Mouse (Mus musculus) embryonic facial prominence, embryonic 10.5 days (tissue): ENCODE results near the gene Sag. TPM values are rescaled to one million over a fixed set of nuclear protein-coding genes. Genes with fewer than 3 reads are reported as not detected.

Experiments used
- DNase-seq: peaks from one replicate; pipeline ENCODE4 v3.0.0-alpha.2; 2017; ENCODE audit warnings: low spot score
- H3K27ac ChIP-seq: fragments of 300-500 bp; sonication (generic); replicated peaks from 2 replicates; pipeline ENCODE4 v1.5.1; 2016; ENCODE audit warnings: mild to moderate bottlenecking
- H3K27me3 ChIP-seq: fragments of 300-500 bp; sonication (generic); replicated peaks from 2 replicates; pipeline ENCODE4 v1.6.1; 2016; ENCODE audit warnings: low read depth, mild to moderate bottlenecking; ENCODE audit not compliant: poor library complexity, severe bottlenecking
- H3K36me3 ChIP-seq: fragments of 300-500 bp; sonication (generic); replicated peaks from 2 replicates; pipeline ENCODE4 v1.6.1; 2016; ENCODE audit warnings: mild to moderate bottlenecking, moderate library complexity
- H3K4me1 ChIP-seq: fragments of 300-500 bp; sonication (generic); 2 replicates; pipeline ENCODE4 v1.6.1; 2016
- H3K4me3 ChIP-seq: fragments of 300-500 bp; sonication (generic); 2 replicates; pipeline ENCODE4 v1.5.1; 2016; ENCODE audit warnings: mild to moderate bottlenecking, moderate library complexity
- H3K9me3 ChIP-seq: fragments of 300-500 bp; sonication (generic); 2 replicates; pipeline ENCODE4 v1.6.1; 2016; ENCODE audit warnings: mild to moderate bottlenecking
- WGBS: fragments of 180-500 bp; shearing (Covaris S2); methylation state at CpG from one replicate; pipeline ENCODE4 v1.1.7; 2016; 5-methylcytosine and 5-hydroxymethylcytosine counted together
- polyA plus RNA-seq: library from polyadenylated mRNA; unstranded; fragments of >200 nt; fragmentation: Nextera tagmentation; extraction: Ambion mirVana; gene quantifications from 2 replicates; pipeline ENCODE4 v1.2.1, GENCODE M21; 2016

Gene Sag
- polyA plus RNA-seq, 1 experiment from 2014 or later, result 5.6 TPM

DNA sequence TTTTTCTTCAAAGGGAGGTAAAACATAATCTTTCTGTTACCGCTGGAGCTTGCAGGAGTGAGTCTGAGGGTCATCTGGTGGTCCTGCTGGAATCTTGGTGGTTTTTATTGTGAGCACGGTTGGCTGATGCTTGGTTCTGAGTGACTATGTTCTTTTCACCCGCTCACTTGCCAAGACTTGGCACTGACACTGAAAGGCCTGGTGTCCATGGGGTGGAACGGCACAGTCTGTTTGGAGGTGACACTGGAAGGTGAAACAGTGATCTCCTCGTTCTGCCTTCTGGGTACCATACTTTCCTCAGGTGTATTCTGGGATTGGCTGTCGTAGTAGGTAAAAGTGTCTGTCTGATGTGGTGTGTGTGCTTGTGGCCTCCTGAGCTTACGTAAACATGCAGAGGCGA lies 13.8 kb upstream of the Sag start:
- Histone ChIP-seq H3K4me3 (no peak overlapping the region), H3K27ac (no peak overlapping the region), H3K36me3 (peaks cover 92% of the 10 kb centered on the region), H3K27me3 (no peaks in the 10 kb centered on the region), H3K9me3 (no peaks in the 10 kb centered on the region), H3K4me1 (no peaks in the 10 kb centered on the region)
- WGBS, result 94% methylated on average over 8 of the region's 8 CpGs
- no peak for DNase-seq

DNA sequence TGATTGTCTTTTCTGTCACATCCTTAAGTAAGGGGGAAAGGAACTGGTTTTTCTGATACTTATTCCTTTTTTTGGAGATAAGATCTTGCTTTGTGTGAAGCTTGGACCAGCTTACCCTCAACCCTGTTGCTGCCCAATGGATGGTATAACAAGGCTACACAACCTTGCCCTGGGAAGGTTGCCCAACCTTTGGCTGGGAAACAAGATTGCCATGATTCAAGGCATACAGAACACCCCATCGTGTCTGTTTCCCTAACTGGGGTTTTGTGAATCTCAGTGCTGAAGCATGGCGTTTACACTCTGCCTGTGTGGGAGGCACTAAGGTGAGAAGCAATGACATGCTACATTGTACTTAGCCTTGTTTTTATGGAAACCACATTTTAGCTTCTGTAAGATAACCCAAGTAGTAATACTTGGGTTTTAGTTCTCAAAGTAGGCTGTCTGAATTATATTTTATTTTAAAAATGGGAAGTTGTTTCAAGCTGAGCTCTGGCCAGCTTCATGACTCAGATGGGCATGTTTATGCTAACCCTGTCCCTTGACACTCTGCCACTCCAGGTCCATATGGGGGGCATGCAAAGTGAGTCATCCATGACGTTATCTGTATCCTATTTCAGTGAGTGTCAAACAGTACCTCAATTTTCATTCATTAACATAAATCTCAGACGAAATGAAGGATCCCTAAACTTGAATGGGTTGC lies 10.9 kb upstream of the Sag start:
- H3K36me3 ChIP-seq, result peaks cover 75% of the 10 kb centered on the region
- no peak for DNase-seq

DNA sequence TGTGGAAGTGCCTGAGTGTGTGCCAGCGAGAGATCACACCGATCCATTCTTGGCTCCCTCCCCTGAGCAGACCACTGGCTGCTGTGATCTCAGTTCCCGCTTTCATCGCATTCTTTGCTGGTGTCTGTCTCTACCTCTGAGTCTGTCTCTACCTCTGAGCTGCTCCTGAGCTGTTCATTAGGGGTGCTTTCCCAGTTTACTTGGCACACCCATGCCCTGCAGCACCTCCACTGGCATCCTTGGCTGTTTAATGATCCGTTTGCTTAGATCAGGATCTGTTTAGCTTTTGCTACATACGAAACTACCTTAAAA lies 10.4 kb upstream of the Sag start:
- no peaks in the 10 kb centered on the region for H3K4me1 ChIP-seq
- peaks cover 70% of the 10 kb centered on the region for H3K36me3 ChIP-seq
- no peak for DNase-seq
- H3K4me3 ChIP-seq, result no peak overlapping the region
- H3K9me3 ChIP-seq, result no peaks in the 10 kb centered on the region
- WGBS, result 94% methylated on average over 6 of the region's 6 CpGs
- no peak overlapping the region for H3K27ac ChIP-seq
- no peaks in the 10 kb centered on the region for H3K27me3 ChIP-seq

More for the DNA sequence above, 10.9 kb upstream of the Sag start:
- Histone ChIP-seq H3K4me1 (no peaks in the 10 kb centered on the region), H3K27me3 (no peaks in the 10 kb centered on the region), H3K27ac (no peak overlapping the region), H3K9me3 (no peaks in the 10 kb centered on the region), H3K4me3 (no peak overlapping the region)
- WGBS, result 88% methylated on average over 4 of the region's 4 CpGs

DNA sequence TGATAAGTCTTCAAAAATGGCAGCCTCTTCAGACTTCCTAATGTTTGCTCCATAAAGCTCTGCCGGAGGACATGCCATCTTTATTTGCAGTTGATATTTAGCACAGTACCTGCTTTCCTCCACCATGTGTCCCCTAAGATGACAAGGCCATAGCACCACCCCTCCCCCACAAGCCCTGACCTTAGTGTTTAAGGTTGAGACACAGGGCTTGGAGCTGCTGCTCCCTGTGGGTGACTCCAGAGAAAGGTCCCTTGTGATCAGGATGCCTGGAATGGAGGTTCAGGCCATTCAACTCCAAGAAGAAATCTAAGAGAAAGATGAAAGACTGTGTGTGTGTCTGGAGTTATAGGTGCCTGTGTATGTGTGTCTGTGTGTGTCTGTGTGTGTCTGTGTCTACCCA lies 5.8 kb upstream of the Sag start:
- WGBS, result 90% methylated on average over 1 of the region's 1 CpGs

DNA sequence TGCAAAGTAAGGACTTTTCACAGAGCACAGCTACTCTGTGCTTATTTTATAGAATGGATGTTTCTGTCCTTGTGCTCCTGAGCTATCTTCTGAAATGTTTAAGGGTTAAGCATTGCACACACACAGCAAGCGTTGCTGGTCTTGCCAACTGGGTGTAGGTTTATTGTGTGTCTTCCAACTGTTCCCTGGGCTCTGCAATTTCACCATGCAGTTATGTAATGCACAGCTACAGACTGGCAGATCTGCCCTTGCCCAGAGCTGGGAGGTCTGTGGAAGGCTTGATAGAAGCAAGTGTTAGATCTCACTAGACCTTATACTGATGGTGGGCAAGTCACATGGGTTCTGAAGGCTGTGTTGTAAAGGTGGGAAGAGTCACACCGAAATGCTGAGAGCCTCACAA lies 5.2 kb upstream of the Sag start:
- peaks cover 3% of the 10 kb centered on the region; the same call in 1 of the 2 replicates for H3K4me1 ChIP-seq
- no peak overlapping the region for H3K27ac ChIP-seq
- no peak overlapping the region for H3K4me3 ChIP-seq
- no peaks in the 10 kb centered on the region for H3K27me3 ChIP-seq
- DNase-seq, result no peak
- H3K36me3 ChIP-seq, result peaks cover 26% of the 10 kb centered on the region
- H3K9me3 ChIP-seq, result no peaks in the 10 kb centered on the region
- 88% methylated on average over 2 of the region's 2 CpGs for WGBS

More for the DNA sequence above, 5.8 kb upstream of the Sag start:
- Histone ChIP-seq H3K9me3 (no peaks in the 10 kb centered on the region), H3K27me3 (no peaks in the 10 kb centered on the region), H3K4me3 (no peak overlapping the region), H3K4me1 (no peaks in the 10 kb centered on the region), H3K27ac (no peak overlapping the region), H3K36me3 (peaks cover 32% of the 10 kb centered on the region)
- no peak for DNase-seq

DNA sequence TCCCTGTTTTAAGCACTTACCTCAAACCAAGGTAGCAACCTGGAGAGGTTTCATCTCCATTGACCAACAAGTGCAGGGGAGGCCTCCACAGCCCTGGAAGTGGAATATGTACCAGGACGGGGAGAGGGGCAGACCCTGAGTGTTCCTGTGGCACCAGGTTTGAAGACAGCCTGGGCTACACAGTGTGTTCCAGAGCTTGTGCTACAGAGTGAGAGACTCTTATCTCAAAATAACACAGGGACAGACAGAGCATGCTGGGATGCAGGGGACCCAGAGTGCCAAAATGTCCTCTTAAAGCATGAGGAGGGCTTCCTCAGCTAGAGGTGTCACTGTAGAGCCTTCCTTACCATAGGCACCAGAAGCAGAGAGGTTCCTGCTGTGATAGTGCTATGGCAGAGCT lies 4.3 kb downstream of the Sag start:
- WGBS, result 86% methylated on average over 1 of the region's 1 CpGs
- Histone ChIP-seq H3K9me3 (no peaks in the 10 kb centered on the region), H3K36me3 (no peaks in the 10 kb centered on the region), H3K27ac (no peak overlapping the region), H3K4me1 (peaks cover 8% of the 10 kb centered on the region), H3K4me3 (no peak overlapping the region), H3K27me3 (no peaks in the 10 kb centered on the region)
- no peak for DNase-seq

DNA sequence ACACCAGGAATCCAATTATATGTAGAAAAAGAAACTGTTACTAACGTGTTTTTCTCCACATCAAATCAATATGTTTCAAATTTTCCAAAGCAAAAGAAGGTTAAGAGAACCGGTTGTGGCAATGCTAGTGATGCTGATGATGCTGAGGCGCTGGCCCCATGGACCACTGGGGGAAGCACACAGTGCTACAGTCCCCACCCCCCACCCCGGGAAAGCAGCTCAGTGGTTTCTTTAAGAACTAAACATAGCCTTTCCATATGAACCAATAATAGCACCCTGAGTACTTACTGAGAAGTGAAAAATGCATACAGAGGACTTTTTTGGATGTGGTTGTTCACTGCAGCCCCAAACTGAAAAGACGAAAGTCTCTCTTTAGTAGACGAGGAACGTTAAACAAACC lies 7.9 kb downstream of the Sag start:
- no peak overlapping the region for H3K4me3 ChIP-seq
- no peaks in the 10 kb centered on the region for H3K4me1 ChIP-seq
- H3K9me3 ChIP-seq, result no peaks in the 10 kb centered on the region
- H3K27me3 ChIP-seq, result no peaks in the 10 kb centered on the region
- H3K36me3 ChIP-seq, result no peaks in the 10 kb centered on the region
- no peak for DNase-seq
- no peak overlapping the region for H3K27ac ChIP-seq
- WGBS, result 89% methylated on average over 7 of the region's 7 CpGs

DNA sequence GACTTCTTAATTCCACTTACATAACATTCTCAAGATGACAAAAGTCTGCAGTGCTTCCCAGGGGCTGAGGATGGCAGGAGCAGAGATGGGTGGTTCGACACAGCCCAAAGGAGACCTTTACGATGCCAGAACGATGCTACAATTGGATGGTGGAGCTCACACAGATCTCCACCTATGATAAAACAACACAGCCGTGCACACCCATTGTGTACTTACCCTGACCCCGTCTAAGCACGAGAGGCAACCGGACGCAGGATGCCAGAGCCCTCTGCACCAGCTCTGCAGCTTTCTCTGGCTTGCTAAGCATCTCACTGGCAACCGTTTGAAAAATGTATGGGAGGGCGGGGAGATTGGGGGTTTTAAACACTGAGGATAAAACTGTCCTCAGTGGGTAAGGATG lies 8.6 kb downstream of the Sag start:
- Histone ChIP-seq H3K27ac (no peak overlapping the region), H3K4me1 (no peaks in the 10 kb centered on the region), H3K27me3 (no peaks in the 10 kb centered on the region), H3K36me3 (no peaks in the 10 kb centered on the region), H3K4me3 (no peak overlapping the region), H3K9me3 (no peaks in the 10 kb centered on the region)
- DNase-seq, result no peak
- 87% methylated on average over 10 of the region's 10 CpGs for WGBS

DNA sequence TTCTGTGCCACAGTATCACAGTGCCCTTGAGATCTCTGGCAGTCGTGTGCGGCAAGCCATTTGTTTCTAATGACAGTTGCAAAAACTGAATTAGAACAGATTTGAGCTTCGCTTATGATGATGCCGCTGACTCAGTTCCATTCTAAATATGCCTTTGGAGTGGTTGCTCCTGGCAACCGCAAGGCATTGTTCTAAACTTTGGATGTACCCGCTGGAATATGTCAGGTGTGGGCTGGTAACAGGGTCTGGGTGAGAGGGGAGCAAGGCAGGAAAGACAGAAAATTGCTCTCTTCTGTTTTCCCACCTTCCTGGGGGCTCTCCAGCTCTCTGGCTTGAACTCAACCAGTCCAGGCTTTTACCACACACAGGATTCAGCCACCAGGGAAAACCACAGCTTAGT lies 9.7 kb downstream of the Sag start:
- Histone ChIP-seq H3K9me3 (no peaks in the 10 kb centered on the region), H3K27me3 (no peaks in the 10 kb centered on the region), H3K27ac (no peak overlapping the region), H3K4me3 (no peak overlapping the region), H3K4me1 (no peaks in the 10 kb centered on the region), H3K36me3 (no peaks in the 10 kb centered on the region)
- 88% methylated on average over 6 of the region's 6 CpGs for WGBS
- no peak for DNase-seq

DNA sequence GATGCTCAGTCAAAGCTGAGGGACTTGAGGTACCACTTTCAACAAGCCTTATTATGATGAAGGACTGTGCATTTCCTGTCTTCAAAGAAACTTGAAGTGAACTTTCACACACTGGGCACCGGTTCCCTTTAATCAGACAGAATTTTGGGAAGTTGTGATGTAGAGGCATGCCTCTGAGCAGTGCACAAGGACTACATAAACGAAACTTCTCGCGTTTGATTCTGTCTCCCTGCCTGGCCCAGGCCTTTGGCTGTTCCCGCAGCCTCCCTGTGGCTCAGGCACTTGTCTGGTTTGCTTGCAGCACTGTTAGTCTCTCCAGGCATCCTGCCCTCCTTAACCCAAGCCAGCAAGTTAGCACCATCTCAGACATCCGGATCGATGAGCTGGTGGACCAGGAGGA lies 10.2 kb downstream of the Sag start:
- no peak overlapping the region for H3K27ac ChIP-seq
- no peak overlapping the region for H3K4me3 ChIP-seq
- H3K36me3 ChIP-seq, result no peaks in the 10 kb centered on the region
- 85% methylated on average over 7 of the region's 7 CpGs for WGBS
- no peak for DNase-seq
- H3K9me3 ChIP-seq, result no peaks in the 10 kb centered on the region
- no peaks in the 10 kb centered on the region for H3K27me3 ChIP-seq
- H3K4me1 ChIP-seq, result no peaks in the 10 kb centered on the region

DNA sequence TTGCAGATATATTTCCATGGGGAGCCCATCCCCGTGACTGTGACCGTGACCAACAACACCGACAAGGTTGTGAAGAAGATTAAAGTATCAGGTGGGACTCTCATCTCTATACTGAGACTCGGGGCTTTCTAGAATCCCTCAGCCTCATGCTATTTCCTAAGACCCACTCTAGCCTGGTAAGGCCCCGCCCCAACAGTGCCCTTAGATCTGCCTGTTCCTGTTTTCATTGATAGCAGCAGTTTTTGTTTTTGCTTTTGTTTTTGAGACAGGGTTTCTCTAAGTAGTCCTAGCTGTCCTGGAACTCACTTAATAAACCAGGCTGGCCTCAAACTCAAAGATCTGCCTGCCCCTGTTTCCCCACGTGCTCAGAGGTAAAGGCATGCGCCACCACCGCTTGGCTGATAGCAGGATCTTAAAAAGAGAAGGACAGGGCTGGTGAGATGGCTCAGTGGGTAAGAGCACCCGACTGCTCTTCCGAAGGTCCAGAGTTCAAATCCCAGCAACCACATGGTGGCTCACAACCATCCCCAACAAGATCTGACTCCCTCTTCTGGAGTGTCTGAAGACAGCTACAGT lies 21.0 kb downstream of the Sag start:
- Histone ChIP-seq H3K36me3 (no peaks in the 10 kb centered on the region), H3K27me3 (no peaks in the 10 kb centered on the region), H3K27ac (no peak overlapping the region), H3K4me3 (no peak overlapping the region), H3K9me3 (no peaks in the 10 kb centered on the region), H3K4me1 (peaks cover 7% of the 10 kb centered on the region)
- no peak for DNase-seq
- 92% methylated on average over 10 of the region's 10 CpGs for WGBS

DNA sequence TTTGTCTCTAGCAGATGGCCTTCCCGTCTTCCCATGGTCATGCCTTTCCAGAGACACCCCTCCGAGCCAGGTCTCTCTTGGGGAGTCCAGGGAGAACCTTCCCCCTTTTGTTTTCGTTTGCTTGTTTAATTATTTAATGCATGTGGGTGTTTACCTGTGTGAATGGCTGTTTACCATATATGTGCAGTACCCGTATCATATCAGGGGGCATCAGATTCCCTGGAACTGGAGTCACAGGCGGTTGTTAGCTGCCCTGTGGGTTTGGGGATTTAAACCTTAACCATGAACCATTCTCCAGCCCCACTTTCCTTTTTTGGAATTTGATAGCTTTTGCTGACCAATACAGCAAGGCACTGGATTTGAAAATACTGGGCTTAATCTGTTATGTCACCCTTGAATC lies 21.8 kb downstream of the Sag start:
- H3K4me3 ChIP-seq, result no peak overlapping the region
- 85% methylated on average over 5 of the region's 5 CpGs for WGBS
- no peaks in the 10 kb centered on the region for H3K9me3 ChIP-seq
- no peaks in the 10 kb centered on the region for H3K36me3 ChIP-seq
- no peak overlapping the region for H3K27ac ChIP-seq
- peaks cover 12% of the 10 kb centered on the region for H3K4me1 ChIP-seq
- H3K27me3 ChIP-seq, result no peaks in the 10 kb centered on the region
- DNase-seq, result no peak

DNA sequence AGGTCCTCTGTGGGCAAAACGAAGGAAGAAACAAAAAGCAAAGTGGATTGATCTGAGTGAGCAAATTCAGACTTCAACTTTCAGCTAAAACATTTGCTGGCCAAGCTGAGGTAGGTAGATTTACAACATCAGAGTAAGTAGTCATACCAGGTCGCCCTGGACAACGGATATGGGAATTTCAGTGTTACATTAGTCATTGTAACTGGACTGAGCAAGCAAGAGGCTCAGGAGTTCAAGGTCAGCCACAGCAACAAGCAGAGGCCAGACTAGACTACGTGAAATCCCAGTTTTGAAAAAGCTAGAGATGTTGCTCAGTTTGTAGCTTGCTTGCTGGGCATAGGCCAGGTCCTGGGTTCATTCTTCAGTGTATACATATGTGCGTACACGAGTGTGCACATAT lies 22.5 kb downstream of the Sag start:
- no peaks in the 10 kb centered on the region for H3K27me3 ChIP-seq
- no peak for DNase-seq
- no peak overlapping the region for H3K4me3 ChIP-seq
- peaks cover 12% of the 10 kb centered on the region for H3K4me1 ChIP-seq
- H3K9me3 ChIP-seq, result no peaks in the 10 kb centered on the region
- 89% methylated on average over 6 of the region's 6 CpGs for WGBS
- H3K36me3 ChIP-seq, result no peaks in the 10 kb centered on the region
- no peak overlapping the region for H3K27ac ChIP-seq
